Mouse (Mus musculus): ENCODE data around the gene Vgll3. TPM values are rescaled to one million over a fixed set of nuclear protein-coding genes. Genes with fewer than 3 reads are reported as not detected.
A peak's percentile ranks its signal among the peaks of the same experiment; 100 is the strongest.

Vgll3 gene
- polyA plus RNA-seq (2015; fragmentation: Nextera tagmentation; extraction: Ambion mirVana): 0.24 and 0.33 TPM in 2 replicates

DNA sequence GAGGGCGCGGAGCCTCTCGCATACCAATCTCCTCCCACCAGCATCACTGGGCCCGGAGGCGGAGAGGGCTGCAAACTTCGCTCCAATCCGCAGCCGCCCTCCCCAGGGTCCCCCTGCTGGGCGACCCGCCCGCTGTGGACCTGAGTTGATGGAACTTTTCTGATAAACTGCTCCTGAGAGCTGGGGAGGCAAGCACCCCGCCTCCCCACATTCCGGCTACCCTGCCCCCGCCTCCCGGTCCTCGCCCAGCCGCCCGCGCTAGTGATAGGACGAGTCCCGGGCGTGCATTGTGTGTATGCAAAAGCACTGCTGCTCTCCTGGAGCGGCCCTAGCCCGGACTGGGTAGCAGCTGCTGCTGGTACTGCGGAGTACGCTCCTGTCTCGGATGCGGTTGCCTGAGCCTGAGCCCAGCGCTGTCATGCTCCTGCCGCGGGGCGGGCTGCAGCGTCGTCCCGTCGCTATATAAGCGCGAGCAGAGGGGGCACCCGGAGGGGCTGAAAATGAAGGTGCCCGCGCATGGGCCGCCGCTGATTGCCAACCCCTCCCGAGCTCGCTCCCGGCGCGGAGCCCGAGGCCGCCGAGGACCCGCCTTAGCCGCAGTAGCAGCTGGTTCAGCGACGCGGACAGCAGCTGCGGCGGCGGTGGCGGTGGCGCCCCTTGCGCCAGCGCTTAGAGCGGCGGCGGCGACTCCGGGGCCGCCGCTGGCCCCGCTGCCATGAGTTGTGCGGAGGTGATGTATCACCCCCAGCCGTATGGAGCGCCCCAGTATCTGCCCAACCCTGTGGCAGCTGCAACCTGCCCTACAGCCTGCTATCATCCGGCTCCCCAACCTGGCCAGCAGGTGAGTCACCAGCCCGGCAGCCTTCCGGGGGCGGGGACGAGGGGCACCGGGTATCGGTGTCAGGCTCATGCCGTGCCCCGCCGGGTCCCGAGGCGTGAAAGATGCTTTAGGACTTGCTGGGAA lies at the start of gene Vgll3:
Gene Vgll3, plus strand, starts transcription at position 340 of the 964 bp plus-strand sequence.
- Histone ChIP-seq H3K9me3 (replicated peaks) (no peaks in the 10 kb centered on the region), H3K36me3 (replicated peaks) (no peaks in the 10 kb centered on the region), H3K4me1 (replicated peaks) (no peaks in the 10 kb centered on the region), H3K4me2 (peak within 1 kb of the TSS; percentile 69), H3K27ac (replicated peaks) (no peak within 1 kb of the TSS), H3K9ac (no peak within 1 kb of the TSS), H3K4me3 (replicated peaks) (peak within 1 kb of the TSS; percentile 49), H3K27me3 (peaks cover 20% of the 10 kb centered on the region)
- WGBS (ENCODE audit: insufficient replicate concordance): under 1% methylated on average over 86 of the region's 86 CpGs
- ATAC-seq (ENCODE audit: insufficient read depth): peak; percentile 70

DNA sequence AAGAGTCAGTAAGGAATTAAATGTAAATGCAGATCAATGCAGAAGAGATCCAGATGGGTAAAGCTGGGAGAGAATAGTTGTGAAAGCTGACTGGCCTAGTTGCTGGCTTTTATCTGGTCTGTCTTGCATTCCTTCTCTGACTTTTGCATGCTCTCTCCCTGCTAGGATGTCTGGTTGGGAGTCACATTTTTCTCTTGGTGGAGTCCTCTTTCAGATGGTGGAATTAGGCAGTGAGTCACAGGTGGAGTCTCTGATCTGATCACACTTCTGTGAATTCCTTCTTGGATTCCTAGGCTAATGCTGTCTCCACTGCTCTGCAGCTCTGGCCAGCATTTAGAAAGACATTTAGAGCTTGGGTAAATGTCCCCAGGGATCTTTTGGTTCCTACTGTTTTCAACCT lies 49.1 kb upstream of the Vgll3 start:
- no peak overlapping the region for H3K4me2 ChIP-seq
- H3K36me3 ChIP-seq (replicated peaks): no peaks in the 10 kb centered on the region
- H3K9ac ChIP-seq: no peak overlapping the region
- no peaks in the 10 kb centered on the region for H3K9me3 ChIP-seq (replicated peaks)
- ATAC-seq (ENCODE audit: insufficient read depth): no peak
- no peaks in the 10 kb centered on the region for H3K27me3 ChIP-seq
- no peak overlapping the region for H3K27ac ChIP-seq (replicated peaks)
- no peak overlapping the region for H3K4me3 ChIP-seq (replicated peaks)
- H3K4me1 ChIP-seq (replicated peaks): no peaks in the 10 kb centered on the region

DNA sequence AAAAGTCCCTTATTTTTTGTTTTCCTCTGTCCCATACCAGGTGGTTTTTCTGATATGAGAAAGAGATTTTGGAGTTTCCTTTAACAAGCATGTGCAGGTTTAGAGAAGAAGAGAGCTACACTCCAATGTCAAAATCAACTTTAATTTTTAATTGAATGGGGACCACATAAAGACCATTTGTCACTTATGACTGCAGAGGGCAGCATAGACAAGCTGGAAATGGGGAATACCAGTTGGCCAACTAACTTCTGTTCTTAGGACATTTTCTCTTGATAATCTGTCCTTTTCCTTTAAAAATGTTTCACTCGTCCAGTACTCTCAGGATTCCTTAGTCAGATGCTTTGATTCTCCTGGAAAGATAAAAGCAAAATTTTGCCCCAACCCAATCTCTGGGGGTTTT lies 29.1 kb upstream of the Vgll3 start:
- Histone ChIP-seq H3K4me2 (no peak overlapping the region), H3K9ac (no peak overlapping the region), H3K4me3 (replicated peaks) (no peak overlapping the region), H3K36me3 (replicated peaks) (no peaks in the 10 kb centered on the region), H3K9me3 (replicated peaks) (no peaks in the 10 kb centered on the region), H3K4me1 (replicated peaks) (no peaks in the 10 kb centered on the region), H3K27ac (replicated peaks) (no peak overlapping the region), H3K27me3 (no peaks in the 10 kb centered on the region)
- no peak for ATAC-seq (ENCODE audit: insufficient read depth)
- 33% methylated on average over 1 of the region's 1 CpGs for WGBS (ENCODE audit: insufficient replicate concordance)

DNA sequence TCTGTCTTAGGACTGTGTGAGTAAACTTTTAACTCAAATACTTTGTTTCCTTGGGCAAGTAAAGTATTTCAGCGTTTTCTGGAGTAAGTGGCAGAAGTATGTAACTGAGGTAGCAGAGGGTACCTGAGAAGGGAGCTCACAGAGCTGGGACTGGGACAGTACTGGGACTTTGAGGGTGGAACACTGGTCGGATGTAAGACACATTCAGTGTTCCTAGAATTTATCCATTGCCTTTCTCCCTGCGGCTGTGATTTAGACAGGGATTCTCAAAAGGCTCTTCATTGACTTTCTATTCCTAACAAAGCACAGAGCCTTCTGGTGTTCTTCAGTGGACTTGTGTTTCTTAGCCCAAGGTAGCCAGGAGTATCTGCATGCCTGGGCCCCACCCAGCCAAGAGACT lies 1.0 kb downstream of the Vgll3 start:
- Histone ChIP-seq H3K27me3 (peaks cover 20% of the 10 kb centered on the region), H3K9ac (no peak overlapping the region), H3K4me1 (replicated peaks) (no peaks in the 10 kb centered on the region), H3K4me3 (replicated peaks) (peak overlapping the region; percentile 49; the same call in 1 of the 2 replicates), H3K4me2 (no peak overlapping the region; the same call in 1 of the 2 replicates), H3K36me3 (replicated peaks) (no peaks in the 10 kb centered on the region), H3K27ac (replicated peaks) (no peak overlapping the region), H3K9me3 (replicated peaks) (no peaks in the 10 kb centered on the region)
- ATAC-seq (ENCODE audit: insufficient read depth): no peak
- WGBS (ENCODE audit: insufficient replicate concordance): 24% methylated on average over 3 of the region's 3 CpGs

DNA sequence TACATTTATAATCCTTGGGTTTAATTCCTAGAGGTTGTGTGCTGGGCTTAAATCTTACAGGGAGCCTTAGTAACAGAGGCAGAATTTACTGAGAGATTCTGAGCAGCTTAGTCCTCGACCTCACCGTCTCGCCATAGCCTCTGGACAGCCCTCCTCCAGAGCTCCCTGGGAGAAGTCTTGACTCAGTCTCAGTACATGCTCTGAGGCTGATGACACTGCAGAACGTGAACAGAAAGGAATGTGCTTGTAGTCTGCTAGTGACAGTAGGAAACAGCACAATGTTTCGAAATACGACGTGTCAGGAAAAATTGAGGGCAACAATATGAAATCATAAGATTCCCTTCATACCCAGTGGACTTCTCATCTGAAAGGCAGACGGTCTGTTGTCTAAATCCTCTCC lies 3.7 kb downstream of the Vgll3 start:
- Histone ChIP-seq H3K4me2 (no peak overlapping the region), H3K27ac (replicated peaks) (no peak overlapping the region), H3K36me3 (replicated peaks) (no peaks in the 10 kb centered on the region), H3K4me1 (replicated peaks) (no peaks in the 10 kb centered on the region), H3K9me3 (replicated peaks) (no peaks in the 10 kb centered on the region), H3K27me3 (peaks cover 20% of the 10 kb centered on the region), H3K4me3 (replicated peaks) (no peak overlapping the region), H3K9ac (no peak overlapping the region)
- WGBS (ENCODE audit: insufficient replicate concordance): 60% methylated on average over 8 of the region's 8 CpGs
- no peak for ATAC-seq (ENCODE audit: insufficient read depth)

DNA sequence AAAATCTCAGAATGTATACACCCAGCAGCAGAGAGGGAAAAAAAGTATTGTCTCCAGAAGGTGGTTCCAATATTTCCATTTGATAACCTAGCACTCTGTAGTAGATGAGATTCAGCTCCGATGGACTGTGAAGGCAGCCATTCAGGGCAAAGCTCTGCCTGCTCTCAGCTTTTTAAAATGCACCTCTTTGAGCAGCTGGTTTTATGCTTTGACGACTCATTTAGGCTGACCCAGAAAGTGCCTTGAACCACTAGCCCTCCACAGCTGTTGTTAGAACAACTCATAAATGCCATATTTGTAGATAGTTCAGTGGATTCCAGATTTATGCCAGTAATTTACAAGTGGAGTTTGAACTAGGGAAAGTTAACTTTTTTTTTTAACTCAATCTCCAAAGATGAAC lies 5.7 kb downstream of the Vgll3 start:
- Histone ChIP-seq H3K4me3 (replicated peaks) (no peak overlapping the region), H3K4me2 (no peak overlapping the region)
- 53% methylated on average over 2 of the region's 2 CpGs for WGBS (ENCODE audit: insufficient replicate concordance)

DNA sequence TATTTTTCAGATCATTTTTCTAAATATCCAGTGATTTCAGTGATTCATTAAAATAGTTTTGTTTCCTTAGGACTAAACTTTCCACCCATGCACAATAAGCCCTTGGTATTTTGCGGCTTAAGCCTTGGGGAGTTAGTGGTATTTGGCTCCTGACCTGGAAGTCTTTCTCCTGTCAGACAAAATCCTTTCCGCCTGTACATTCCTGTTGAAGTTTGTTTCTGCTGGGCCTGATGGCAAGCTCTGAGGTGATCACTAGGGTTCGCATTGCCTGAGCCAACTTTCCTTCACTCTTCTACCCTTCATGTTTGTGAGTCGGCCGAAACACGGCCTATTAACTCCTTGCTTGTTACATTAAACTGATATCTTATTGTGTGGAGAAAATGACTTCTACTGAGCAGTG lies 8.7 kb downstream of the Vgll3 start:
- H3K9ac ChIP-seq: no peak overlapping the region
- no peaks in the 10 kb centered on the region for H3K27me3 ChIP-seq
- no peak overlapping the region for H3K4me3 ChIP-seq (replicated peaks)
- no peaks in the 10 kb centered on the region for H3K4me1 ChIP-seq (replicated peaks)
- no peak overlapping the region for H3K27ac ChIP-seq (replicated peaks)
- H3K9me3 ChIP-seq (replicated peaks): no peaks in the 10 kb centered on the region
- no peaks in the 10 kb centered on the region for H3K36me3 ChIP-seq (replicated peaks)
- ATAC-seq (ENCODE audit: insufficient read depth): no peak
- 72% methylated on average over 6 of the region's 6 CpGs for WGBS (ENCODE audit: insufficient replicate concordance)
- H3K4me2 ChIP-seq: no peak overlapping the region

More for the DNA sequence above, 5.7 kb downstream of the Vgll3 start:
- peaks cover 6% of the 10 kb centered on the region for H3K27me3 ChIP-seq
- ATAC-seq (ENCODE audit: insufficient read depth): no peak
- H3K9ac ChIP-seq: no peak overlapping the region
- H3K27ac ChIP-seq (replicated peaks): no peak overlapping the region
- H3K36me3 ChIP-seq (replicated peaks): no peaks in the 10 kb centered on the region
- H3K4me1 ChIP-seq (replicated peaks): no peaks in the 10 kb centered on the region
- no peaks in the 10 kb centered on the region for H3K9me3 ChIP-seq (replicated peaks)

DNA sequence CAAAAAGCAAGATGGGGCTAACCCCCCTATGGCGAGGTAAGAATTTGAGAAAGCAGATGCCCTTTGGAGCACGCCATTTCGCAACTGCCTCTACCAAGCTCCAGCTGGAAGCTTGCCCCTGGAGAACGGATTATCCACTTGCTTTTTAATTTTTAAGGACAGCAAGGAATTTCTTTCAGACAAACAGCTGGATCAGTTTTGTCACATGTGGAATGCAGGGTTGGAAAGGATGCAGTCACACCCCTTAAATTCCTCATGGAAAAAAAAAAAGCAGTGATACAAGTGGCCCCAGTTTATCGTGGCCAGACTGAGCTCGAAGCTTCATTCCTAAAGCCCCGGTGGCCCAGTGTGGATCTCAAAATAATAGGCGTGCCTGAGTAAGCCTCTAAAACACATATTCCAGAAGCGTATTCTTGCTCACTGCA lies 13.1 kb downstream of the Vgll3 start:
- 68% methylated on average over 9 of the region's 9 CpGs for WGBS (ENCODE audit: insufficient replicate concordance)
- Histone ChIP-seq H3K27me3 (no peaks in the 10 kb centered on the region), H3K4me1 (replicated peaks) (no peaks in the 10 kb centered on the region)

DNA sequence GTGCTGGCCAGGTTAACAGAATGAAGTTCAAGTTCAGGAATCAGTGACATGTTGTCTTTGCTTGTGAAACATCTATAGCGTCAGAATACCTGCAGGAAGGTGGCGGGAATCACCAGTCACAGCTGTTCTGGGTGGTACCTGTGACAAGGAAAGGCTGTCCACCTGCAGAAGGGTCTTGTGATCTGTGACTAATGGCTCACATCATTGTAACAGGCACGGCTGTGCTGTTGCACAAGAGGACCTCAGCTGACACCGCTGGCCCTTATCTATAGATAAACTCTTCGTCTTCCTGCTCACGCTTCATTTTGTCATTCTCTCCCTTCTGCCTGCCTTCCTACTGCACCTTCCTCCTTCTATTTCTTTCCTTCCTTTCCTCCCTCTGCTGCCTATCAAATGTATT lies 14.0 kb downstream of the Vgll3 start:
- Histone ChIP-seq H3K36me3 (replicated peaks) (no peaks in the 10 kb centered on the region), H3K27ac (replicated peaks) (no peak overlapping the region), H3K27me3 (no peaks in the 10 kb centered on the region), H3K4me3 (replicated peaks) (no peak overlapping the region), H3K4me2 (no peak overlapping the region), H3K9me3 (replicated peaks) (no peaks in the 10 kb centered on the region), H3K9ac (no peak overlapping the region), H3K4me1 (replicated peaks) (no peaks in the 10 kb centered on the region)
- WGBS (ENCODE audit: insufficient replicate concordance): 65% methylated on average over 6 of the region's 6 CpGs
- no peak for ATAC-seq (ENCODE audit: insufficient read depth)

More for the DNA sequence above, 13.1 kb downstream of the Vgll3 start:
- no peaks in the 10 kb centered on the region for H3K9me3 ChIP-seq (replicated peaks)
- H3K4me3 ChIP-seq (replicated peaks): no peak overlapping the region
- no peak overlapping the region for H3K27ac ChIP-seq (replicated peaks)
- H3K36me3 ChIP-seq (replicated peaks): no peaks in the 10 kb centered on the region
- no peak overlapping the region for H3K9ac ChIP-seq
- no peak overlapping the region for H3K4me2 ChIP-seq
- no peak for ATAC-seq (ENCODE audit: insufficient read depth)

DNA sequence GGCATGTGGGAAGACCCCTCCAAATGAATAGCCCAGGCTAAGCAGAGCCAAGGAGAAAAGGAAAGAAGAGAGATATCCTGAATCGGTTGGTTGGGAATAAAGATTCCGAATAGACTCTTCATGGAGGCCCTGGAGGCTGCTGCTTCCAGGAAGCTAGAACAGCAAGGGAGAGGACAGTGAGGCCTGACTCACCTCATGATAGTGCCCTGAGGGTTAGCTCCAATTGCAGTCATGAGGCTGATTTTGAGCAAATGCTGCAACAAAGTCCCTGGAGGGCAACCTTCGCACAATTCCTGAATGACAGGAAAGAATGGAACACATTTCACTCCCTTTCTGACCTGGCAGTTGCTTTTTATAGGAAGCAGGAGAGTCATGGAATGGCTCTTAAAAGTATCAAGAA lies 19.7 kb downstream of the Vgll3 start:
- WGBS (ENCODE audit: insufficient replicate concordance): 67% methylated on average over 3 of the region's 3 CpGs
- no peak overlapping the region for H3K4me2 ChIP-seq

DNA sequence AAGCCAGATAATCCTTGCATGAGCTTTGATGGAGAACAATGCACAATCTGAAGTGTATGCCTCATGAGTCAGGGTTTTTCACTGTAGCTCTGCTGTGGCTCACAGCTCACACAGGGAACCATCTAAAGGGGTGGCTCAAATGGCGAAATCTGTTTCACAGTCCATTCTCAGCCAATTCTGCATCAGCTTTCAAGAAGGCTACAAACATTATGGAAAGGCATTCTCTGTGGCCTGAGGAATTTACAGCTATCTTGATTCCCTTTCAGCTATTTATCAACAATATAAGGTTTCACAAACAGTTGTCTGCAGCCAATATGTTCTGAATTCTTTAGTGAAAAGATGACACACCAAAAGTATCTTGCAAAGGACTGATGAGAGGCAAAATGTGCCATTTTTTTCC lies 35.1 kb downstream of the Vgll3 start:
- no peaks in the 10 kb centered on the region for H3K36me3 ChIP-seq (replicated peaks)
- no peak for ATAC-seq (ENCODE audit: insufficient read depth)
- no peak overlapping the region for H3K4me3 ChIP-seq (replicated peaks)
- no peak overlapping the region for H3K4me2 ChIP-seq
- no peak overlapping the region for H3K27ac ChIP-seq (replicated peaks)
- no peak overlapping the region for H3K9ac ChIP-seq
- H3K9me3 ChIP-seq (replicated peaks): no peaks in the 10 kb centered on the region
- 46% methylated on average over 1 of the region's 1 CpGs for WGBS (ENCODE audit: insufficient replicate concordance)
- no peaks in the 10 kb centered on the region for H3K27me3 ChIP-seq
- no peaks in the 10 kb centered on the region for H3K4me1 ChIP-seq (replicated peaks)

More for the DNA sequence above, 19.7 kb downstream of the Vgll3 start:
- no peak overlapping the region for H3K9ac ChIP-seq
- ATAC-seq (ENCODE audit: insufficient read depth): no peak
- no peaks in the 10 kb centered on the region for H3K27me3 ChIP-seq
- H3K27ac ChIP-seq (replicated peaks): no peak overlapping the region
- no peaks in the 10 kb centered on the region for H3K36me3 ChIP-seq (replicated peaks)
- no peak overlapping the region for H3K4me3 ChIP-seq (replicated peaks)
- H3K9me3 ChIP-seq (replicated peaks): no peaks in the 10 kb centered on the region
- H3K4me1 ChIP-seq (replicated peaks): no peaks in the 10 kb centered on the region

All from liver, embryonic 15.5 days (tissue).